Mouse (Mus musculus): Measurements from ENCODE around the gene Oasl2. TPM values are rescaled to one million over a fixed set of nuclear protein-coding genes. Genes with fewer than 3 reads are reported as not detected.
"Not testable (repeated sequence)": the region's sequence is repeated elsewhere in the genome, so short reads cannot be mapped to it uniquely, and the experiment has no call there.

Gene Oasl2
- total RNA-seq, 4 experiments from 2014 or later, result 12.0 to 16.8 (median 14.4) TPM

- DNase-seq, result no peak
These were observed 19.1 kb downstream of the Oasl2 start for GRCm38 (mm10) chr5:114915854-114916253.

GRCm38 (mm10) chr5:114916777-114917176 is 20.0 kb downstream of the Oasl2 start:
- DNase-seq, result no peak

GRCm38 (mm10) chr5:114917357-114917756 is 20.6 kb downstream of the Oasl2 start:
- DNase-seq, result not testable (repeated sequence)

GRCm38 (mm10) chr5:114921551-114922365 is 25.0 kb downstream of the Oasl2 start:
- DNase-seq, result no peak

GRCm38 (mm10) chr5:114922366-114922731 is 25.6 kb downstream of the Oasl2 start:
- DNase-seq, result no peak

GRCm38 (mm10) chr5:114922998-114923473 is 26.3 kb downstream of the Oasl2 start, which contains the start of gene Oasl1:
TSS of gene Oasl1 (plus strand) at chr5:114923240.
- DNase-seq, result peak; percentile 24

- DNase-seq, result no peak
These were observed 29.5 kb downstream of the Oasl2 start for GRCm38 (mm10) chr5:114926153-114926684.

GRCm38 (mm10) chr5:114926753-114927152 is 30.0 kb downstream of the Oasl2 start:
- DNase-seq, result no peak

- no peak for DNase-seq
These were observed 34.9 kb downstream of the Oasl2 start for GRCm38 (mm10) chr5:114931626-114932025.

- no peak for DNase-seq
These were observed 36.5 kb downstream of the Oasl2 start for GRCm38 (mm10) chr5:114933206-114933605.

GRCm38 (mm10) chr5:114935838-114936237 is 39.1 kb downstream of the Oasl2 start:
- no peak for DNase-seq

GRCm38 (mm10) chr5:114941138-114941537 is 44.4 kb downstream of the Oasl2 start:
- not testable (repeated sequence) for DNase-seq

- peak; percentile 80 for DNase-seq
These were observed 45.5 kb downstream of the Oasl2 start, which contains the start of gene 2210016L21Rik for GRCm38 (mm10) chr5:114942074-114942765. TSS of gene 2210016L21Rik (plus strand) at chr5:114942158.

GRCm38 (mm10) chr5:114942766-114943130 is 46.0 kb downstream of the Oasl2 start:
- DNase-seq, result no peak

- no peak for DNase-seq
These were observed 48.3 kb downstream of the Oasl2 start for GRCm38 (mm10) chr5:114945072-114945471.

- no peak for DNase-seq
These were observed 52.2 kb downstream of the Oasl2 start for GRCm38 (mm10) chr5:114948891-114949290.

- no peak for DNase-seq
These were observed 52.6 kb downstream of the Oasl2 start for GRCm38 (mm10) chr5:114949316-114949715.

- no peak for DNase-seq
These were observed 53.1 kb downstream of the Oasl2 start for GRCm38 (mm10) chr5:114949812-114950211.

- DNase-seq, result no peak
These were observed 53.9 kb downstream of the Oasl2 start for GRCm38 (mm10) chr5:114950669-114951068.

GRCm38 (mm10) chr5:114951279-114951880 is 54.6 kb downstream of the Oasl2 start:
- no peak for DNase-seq

- DNase-seq, result no peak
These were observed 56.6 kb downstream of the Oasl2 start for GRCm38 (mm10) chr5:114953326-114953725.

GRCm38 (mm10) chr5:114958069-114958468 is 61.3 kb downstream of the Oasl2 start:
- DNase-seq, result no peak
